In the genomic region with DNA sequence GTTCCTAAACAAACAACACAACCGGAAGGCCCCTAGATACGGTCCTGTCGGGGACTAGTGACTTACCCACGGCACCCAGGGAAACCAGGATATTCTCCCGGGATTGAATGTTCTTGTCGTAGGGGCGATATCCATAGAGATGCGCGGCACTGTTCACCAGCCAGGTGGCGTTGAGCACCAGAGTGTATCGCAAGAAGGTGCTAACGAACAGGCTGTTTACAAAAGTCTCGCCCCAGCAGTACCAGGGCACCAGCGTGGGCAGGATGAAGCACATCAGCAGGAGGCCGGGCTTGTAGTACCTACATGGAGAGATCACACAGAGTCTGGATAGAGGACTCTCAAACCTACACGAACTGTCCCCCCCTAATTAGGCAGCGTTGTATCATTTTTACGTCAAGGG, we compare ENCODE assay signal across 13 mouse cellular contexts.
"Had no signal": no experiment of that assay in that cellular context is flagged by ENCODE, and none has a peak within 500 bp of the region (broad histone marks: within the 10 kb centered on the region; RNA-seq: fewer than 3 reads in every experiment).

No protein-coding gene starts in this region.

- H3K4me2 ChIP-seq: limb, embryonic 13.5 days; midbrain, embryonic 13.5 days; neural tube, embryonic 15.5 days had no signal

- H3K4me1 ChIP-seq: limb, embryonic 13.5 days; midbrain, embryonic 13.5 days had no signal

- H3K9me3 ChIP-seq: limb, embryonic 13.5 days; midbrain, embryonic 13.5 days; neural tube, embryonic 15.5 days had no signal

- ATAC-seq: midbrain, embryonic 13.5 days had no signal

- H3K4me3 ChIP-seq: layer of hippocampus, adult 2 months; limb, embryonic 13.5 days; midbrain, embryonic 13.5 days; myocyte; neural tube, embryonic 15.5 days had no signal

- H3K9ac ChIP-seq: limb, embryonic 13.5 days; liver, embryonic 14.5 days; midbrain, embryonic 13.5 days; neural tube, embryonic 15.5 days had no signal

- H3K27me3 ChIP-seq: limb, embryonic 13.5 days; midbrain, embryonic 13.5 days; neural tube, embryonic 15.5 days had no signal

- DNase-seq: kidney, postnatal 10 days; kidney, postnatal 4 days; left cerebral cortex, postnatal 4 days; lung, adult 18-20 months; lung, postnatal 36 days; thymus, adult 18-20 months; thymus, postnatal 14 days had no signal

- H3K27ac ChIP-seq: layer of hippocampus, adult 2 months; limb, embryonic 13.5 days; liver, embryonic 14.5 days; midbrain, embryonic 13.5 days; neural tube, embryonic 15.5 days had no signal
